Mouse (Mus musculus): ENCODE results near the gene Olfr846.

GRCm38 (mm10) chr9:19316047-19316446, 47.8 kb downstream of the Olfr846 start, which contains the start of gene Olfr844:
- TF ChIP-seq USF1 (IDR thresholded peaks at IDR 0.05; ENCODE audit: low read depth), result no peak
- TF ChIP-seq CEBPB (IDR thresholded peaks at IDR 0.05; ENCODE audit: low read depth), result no peak
- no peak for TF ChIP-seq CTCF (IDR thresholded peaks at IDR 0.05; ENCODE audit: control insufficient read depth, insufficient read depth, insufficient read length)
- TF ChIP-seq FOSL1 (IDR thresholded peaks at IDR 0.05; ENCODE audit: insufficient read depth, low read length, poor library complexity, severe bottlenecking), result no peak
- no peak for TF ChIP-seq MAX (IDR thresholded peaks at IDR 0.05)
- TF ChIP-seq MYOD1 (IDR thresholded peaks at IDR 0.05; ENCODE audit: control insufficient read depth, insufficient read length, low read depth), result no peak
- no peak for TF ChIP-seq MYOG (IDR thresholded peaks at IDR 0.05; ENCODE audit: control insufficient read depth, extremely low read depth, insufficient read length)
